Mouse (Mus musculus): ENCODE measurements around the gene Enpp6. TPM values are rescaled to one million over a fixed set of nuclear protein-coding genes. Genes with fewer than 3 reads are reported as not detected.

Enpp6 gene
- total and polyA plus RNA-seq, 2 experiments from 2014 or later = 4.2 to 12.8 TPM

DNA sequence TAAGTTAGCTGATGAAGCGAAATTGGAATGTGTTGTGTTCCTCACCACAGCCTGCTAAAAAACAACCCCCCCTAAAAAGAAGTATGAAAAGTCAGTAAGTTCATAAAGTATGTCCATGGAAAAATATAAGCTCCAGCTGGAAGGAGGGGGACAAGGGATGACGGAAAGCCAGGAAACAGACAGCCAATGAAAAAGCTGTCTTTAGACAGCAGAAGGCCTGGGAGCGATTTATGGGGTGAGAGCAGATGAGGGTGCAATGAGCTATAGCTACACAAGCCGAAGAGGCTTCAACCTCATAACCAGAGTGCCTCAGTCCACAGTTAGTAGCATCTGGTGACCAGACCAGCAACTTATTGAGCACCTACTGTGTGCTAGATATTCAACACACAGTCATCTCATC, 93.3 kb downstream of the Enpp6 start:
- Histone ChIP-seq H3K4me2 (ENCODE audit: low read depth, low read length) (no peak overlapping the region), H3K4me1 (ENCODE audit: insufficient read depth, low read length) (no peaks in the 10 kb centered on the region), H3K9me3 (ENCODE audit: low read length) (no peaks in the 10 kb centered on the region), H3K27me3 (ENCODE audit: insufficient read depth, low read length) (no peaks in the 10 kb centered on the region), H3K4me3 (ENCODE audit: low read length) (no peak overlapping the region), H3K9ac (replicated peaks; ENCODE audit: low read length) (no peak overlapping the region), H3K27ac (no peak overlapping the region), H3K36me3 (ENCODE audit: insufficient read depth, low read length) (no peaks in the 10 kb centered on the region)
- DNase-seq (ENCODE audit: low spot score) (no peak), ATAC-seq (no peak)
- TF ChIP-seq CTCF (IDR thresholded peaks at IDR 0.05; ENCODE audit: low read depth) = no peak
- 80% methylated on average over 4 of the region's 4 CpGs for WGBS

- no peak for TF ChIP-seq CTCF (IDR thresholded peaks at IDR 0.05; ENCODE audit: low read depth)
- no peak overlapping the region for H3K4me2 ChIP-seq (ENCODE audit: low read depth, low read length)
- WGBS = 74% methylated on average over 22 of the region's 22 CpGs
- no peaks in the 10 kb centered on the region for H3K27me3 ChIP-seq (ENCODE audit: insufficient read depth, low read length)
- H3K4me3 ChIP-seq (ENCODE audit: low read length) = no peak overlapping the region
- peak; percentile 4 for DNase-seq (ENCODE audit: low spot score)
- H3K36me3 ChIP-seq (ENCODE audit: insufficient read depth, low read length) = no peaks in the 10 kb centered on the region
- H3K27ac ChIP-seq = no peak overlapping the region
- H3K4me1 ChIP-seq (ENCODE audit: insufficient read depth, low read length) = no peaks in the 10 kb centered on the region
- no peak overlapping the region for H3K9ac ChIP-seq (replicated peaks; ENCODE audit: low read length)
- no peaks in the 10 kb centered on the region for H3K9me3 ChIP-seq (ENCODE audit: low read length)
- ATAC-seq = no peak
Measured at GRCm38 (mm10) chr8:47082201-47083027, 95.7 kb downstream of the Enpp6 start.

GRCm38 (mm10) chr8:47090021-47090420, 103.3 kb downstream of the Enpp6 start:
- WGBS = 74% methylated on average over 8 of the region's 8 CpGs
- no peak overlapping the region for H3K4me2 ChIP-seq (ENCODE audit: low read depth, low read length)
- H3K9me3 ChIP-seq (ENCODE audit: low read length) = no peaks in the 10 kb centered on the region
- H3K27me3 ChIP-seq (ENCODE audit: insufficient read depth, low read length) = no peaks in the 10 kb centered on the region
- H3K27ac ChIP-seq = no peak overlapping the region
- H3K9ac ChIP-seq (replicated peaks; ENCODE audit: low read length) = no peak overlapping the region
- no peaks in the 10 kb centered on the region for H3K4me1 ChIP-seq (ENCODE audit: insufficient read depth, low read length)
- DNase-seq (ENCODE audit: low spot score) (no peak), ATAC-seq (no peak)
- TF ChIP-seq CTCF (IDR thresholded peaks at IDR 0.05; ENCODE audit: low read depth) = no peak
- no peaks in the 10 kb centered on the region for H3K36me3 ChIP-seq (ENCODE audit: insufficient read depth, low read length)
- no peak overlapping the region for H3K4me3 ChIP-seq (ENCODE audit: low read length)

DNA sequence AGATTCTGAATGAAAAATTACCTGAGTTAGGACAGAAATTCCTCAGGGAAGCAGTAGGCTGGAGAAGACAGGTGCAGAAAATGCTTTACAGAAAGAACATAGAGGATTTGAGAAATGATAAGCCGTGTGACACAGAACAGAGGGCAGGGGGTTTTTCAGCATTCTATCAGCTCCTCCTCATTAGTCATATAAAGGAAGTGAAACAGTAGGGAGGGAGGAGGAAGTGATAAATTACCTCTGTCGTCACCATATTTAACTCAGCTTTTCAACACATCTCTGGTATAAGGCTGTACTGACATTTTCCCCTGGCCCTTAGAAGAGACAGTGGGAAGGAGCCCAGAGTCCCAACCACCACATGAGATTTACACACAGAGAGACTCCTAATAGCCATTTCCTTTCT, 118.9 kb downstream of the Enpp6 start:
- Histone ChIP-seq H3K27ac (no peak overlapping the region), H3K4me1 (ENCODE audit: insufficient read depth, low read length) (no peaks in the 10 kb centered on the region), H3K27me3 (ENCODE audit: insufficient read depth, low read length) (no peaks in the 10 kb centered on the region), H3K4me2 (ENCODE audit: low read depth, low read length) (no peak overlapping the region), H3K9me3 (ENCODE audit: low read length) (no peaks in the 10 kb centered on the region), H3K4me3 (ENCODE audit: low read length) (no peak overlapping the region), H3K36me3 (ENCODE audit: insufficient read depth, low read length) (no peaks in the 10 kb centered on the region), H3K9ac (replicated peaks; ENCODE audit: low read length) (no peak overlapping the region)
- 77% methylated on average over 2 of the region's 2 CpGs for WGBS
- no peak for ATAC-seq
- no peak for TF ChIP-seq CTCF (IDR thresholded peaks at IDR 0.05; ENCODE audit: low read depth)
- DNase-seq (ENCODE audit: low spot score) = no peak

GRCm38 (mm10) chr8:47114133-47114796, 127.6 kb downstream of the Enpp6 start:
- Histone ChIP-seq H3K4me3 (ENCODE audit: low read length) (no peak overlapping the region), H3K9ac (replicated peaks; ENCODE audit: low read length) (no peak overlapping the region), H3K4me1 (ENCODE audit: insufficient read depth, low read length) (no peaks in the 10 kb centered on the region), H3K27ac (no peak overlapping the region), H3K36me3 (ENCODE audit: insufficient read depth, low read length) (no peaks in the 10 kb centered on the region), H3K9me3 (ENCODE audit: low read length) (no peaks in the 10 kb centered on the region), H3K4me2 (ENCODE audit: low read depth, low read length) (no peak overlapping the region), H3K27me3 (ENCODE audit: insufficient read depth, low read length) (no peaks in the 10 kb centered on the region)
- 73% methylated on average over 17 of the region's 17 CpGs for WGBS
- no peak for TF ChIP-seq CTCF (IDR thresholded peaks at IDR 0.05; ENCODE audit: low read depth)
- ATAC-seq (no peak), DNase-seq (ENCODE audit: low spot score) (no peak)

DNA sequence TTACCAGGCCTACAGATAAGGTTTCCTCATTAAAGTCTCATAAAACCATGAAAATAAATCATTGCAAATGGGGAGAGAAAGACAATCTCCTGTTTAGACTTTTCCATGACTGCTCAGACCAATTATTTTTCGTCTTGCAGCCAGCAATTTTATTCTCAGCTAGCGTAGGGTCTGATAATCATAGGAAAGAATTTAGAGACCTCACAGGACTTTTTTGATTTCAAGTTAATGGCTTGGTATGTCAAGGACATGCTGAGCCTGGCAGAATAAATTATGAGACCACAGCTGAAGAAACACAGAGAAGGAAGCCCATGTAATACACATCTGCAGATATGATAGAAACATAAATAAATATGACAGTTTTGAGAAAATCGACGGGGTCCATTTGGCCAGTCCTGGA, 130.6 kb downstream of the Enpp6 start:
- H3K27me3 ChIP-seq (ENCODE audit: insufficient read depth, low read length) = no peaks in the 10 kb centered on the region
- no peaks in the 10 kb centered on the region for H3K4me1 ChIP-seq (ENCODE audit: insufficient read depth, low read length)
- H3K4me3 ChIP-seq (ENCODE audit: low read length) = no peak overlapping the region
- no peak overlapping the region for H3K9ac ChIP-seq (replicated peaks; ENCODE audit: low read length)
- no peaks in the 10 kb centered on the region for H3K36me3 ChIP-seq (ENCODE audit: insufficient read depth, low read length)
- 86% methylated on average over 4 of the region's 4 CpGs for WGBS
- H3K4me2 ChIP-seq (ENCODE audit: low read depth, low read length) = no peak overlapping the region
- DNase-seq (ENCODE audit: low spot score) (no peak), ATAC-seq (no peak)
- no peaks in the 10 kb centered on the region for H3K9me3 ChIP-seq (ENCODE audit: low read length)
- H3K27ac ChIP-seq = no peak overlapping the region
- TF ChIP-seq CTCF (IDR thresholded peaks at IDR 0.05; ENCODE audit: low read depth) = no peak

GRCm38 (mm10) chr8:47119895-47120294, 133.2 kb downstream of the Enpp6 start:
- no peak overlapping the region for H3K4me2 ChIP-seq (ENCODE audit: low read depth, low read length)
- H3K9me3 ChIP-seq (ENCODE audit: low read length) = no peaks in the 10 kb centered on the region
- no peak overlapping the region for H3K9ac ChIP-seq (replicated peaks; ENCODE audit: low read length)
- no peaks in the 10 kb centered on the region for H3K27me3 ChIP-seq (ENCODE audit: insufficient read depth, low read length)
- H3K27ac ChIP-seq = no peak overlapping the region
- DNase-seq (ENCODE audit: low spot score) = no peak
- TF ChIP-seq CTCF (IDR thresholded peaks at IDR 0.05; ENCODE audit: low read depth) = no peak
- H3K4me3 ChIP-seq (ENCODE audit: low read length) = no peak overlapping the region
- ATAC-seq = no peak
- no peaks in the 10 kb centered on the region for H3K4me1 ChIP-seq (ENCODE audit: insufficient read depth, low read length)
- WGBS = 78% methylated on average over 1 of the region's 1 CpGs
- H3K36me3 ChIP-seq (ENCODE audit: insufficient read depth, low read length) = no peaks in the 10 kb centered on the region

All from hindbrain, postnatal 0 days (tissue).